Mouse (Mus musculus) forebrain, embryonic 15.5 days (tissue): ENCODE measurements at regions not wholly inside any gene's neighbourhood (a gene's known extent, or its start where the extent isn't known, plus 50 kb on each side); places are given as distances from the start of the nearest gene placed in this dataset.

ENCODE experiments used
- ATAC-seq: fragments of 200-750 bp; cut with Nextera tagmentation; replicated peaks from 2 replicates; pipeline ENCODE4 v1.8.0; 2017; ENCODE audit warnings: mild to moderate bottlenecking, moderate TSS enrichment, moderate library complexity
- H3K27ac ChIP-seq: fragments of 300-500 bp; sonication (generic); replicated peaks from 2 replicates; pipeline ENCODE4 v1.5.1; 2015; ENCODE audit warnings: mild to moderate bottlenecking, inconsistent platforms
- H3K27me3 ChIP-seq: fragments of 300-500 bp; sonication (generic); 2 replicates; pipeline ENCODE4 v1.6.1; 2015; ENCODE audit warnings: inconsistent platforms
- H3K36me3 ChIP-seq: fragments of 300-500 bp; sonication (generic); 2 replicates; pipeline ENCODE4 v1.6.1; 2015; ENCODE audit warnings: mild to moderate bottlenecking, inconsistent platforms
- H3K4me1 ChIP-seq: fragments of 300-500 bp; sonication (generic); 2 replicates; pipeline ENCODE4 v1.6.1; 2015; ENCODE audit warnings: inconsistent platforms
- H3K4me2 ChIP-seq: fragments of 300-500 bp; sonication (generic); replicated peaks from 2 replicates; pipeline ENCODE4 v1.6.1; 2015; ENCODE audit warnings: mild to moderate bottlenecking, inconsistent platforms
- H3K4me3 ChIP-seq: fragments of 300-500 bp; sonication (generic); 2 replicates; pipeline ENCODE4 v1.5.1; 2015; ENCODE audit warnings: mild to moderate bottlenecking, inconsistent platforms
- H3K9ac ChIP-seq: fragments of 300-500 bp; sonication (generic); replicated peaks from 2 replicates; pipeline ENCODE4 v1.6.1; 2015; ENCODE audit warnings: mild to moderate bottlenecking, inconsistent platforms
- H3K9me3 ChIP-seq: fragments of 300-500 bp; sonication (generic); 2 replicates; pipeline ENCODE4 v1.6.1; 2016; ENCODE audit warnings: inconsistent platforms
- WGBS: fragments of 180-500 bp; shearing (Covaris S2); methylation state at CpG from one replicate; pipeline ENCODE4 v1.1.7; 2015; ENCODE audit warnings: mixed read lengths; 5-methylcytosine and 5-hydroxymethylcytosine counted together

DNA sequence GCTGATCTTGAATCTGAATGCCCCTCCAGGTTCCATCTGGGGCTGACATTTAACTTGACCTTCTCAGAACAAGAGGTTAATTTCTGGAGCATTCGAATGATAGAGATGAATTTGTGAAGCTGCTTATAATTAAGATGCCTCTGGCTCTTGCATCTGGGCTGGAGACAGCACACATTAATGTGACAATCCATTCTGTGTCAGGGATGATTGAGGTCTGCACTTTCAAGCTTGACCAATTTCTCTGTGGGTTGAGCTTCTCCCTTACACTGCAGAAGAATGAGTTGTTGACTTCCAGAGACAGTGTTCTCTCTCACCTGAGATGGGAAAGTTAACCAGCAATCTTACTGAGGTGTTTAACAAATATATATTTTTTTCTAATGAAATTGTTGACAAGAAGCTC, 541.8 kb downstream of the Edem1 start:
- no peaks in the 10 kb centered on the region for H3K36me3 ChIP-seq
- H3K4me1 ChIP-seq = no peaks in the 10 kb centered on the region
- no peak overlapping the region for H3K4me3 ChIP-seq
- H3K9me3 ChIP-seq = no peaks in the 10 kb centered on the region
- ATAC-seq = no peak
- no peak overlapping the region for H3K27ac ChIP-seq
- no peaks in the 10 kb centered on the region for H3K27me3 ChIP-seq
- no peak overlapping the region for H3K4me2 ChIP-seq
- 50% methylated on average over 1 of the region's 1 CpGs for WGBS
- H3K9ac ChIP-seq = no peak overlapping the region

DNA sequence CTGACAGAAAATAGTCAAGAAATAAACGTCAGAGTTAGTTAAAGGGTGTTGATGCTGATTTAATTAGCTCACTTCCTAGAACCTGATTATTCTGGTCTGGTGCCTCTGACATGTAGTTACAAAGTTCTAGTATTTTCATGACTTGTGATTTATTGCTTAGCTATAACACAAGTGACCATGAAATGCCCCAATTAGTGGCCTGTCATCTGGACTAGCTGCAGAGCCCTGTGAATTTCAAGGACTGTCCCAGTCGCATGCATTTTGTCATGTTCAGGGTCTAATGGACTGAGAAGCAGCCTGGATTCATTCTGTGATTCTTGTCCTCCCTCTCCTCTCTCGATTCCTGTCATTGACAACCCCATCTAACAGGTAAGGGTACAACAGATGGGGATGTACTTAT, 543.5 kb downstream of the Edem1 start:
- Histone ChIP-seq H3K9ac (no peak overlapping the region), H3K27me3 (no peaks in the 10 kb centered on the region), H3K36me3 (no peaks in the 10 kb centered on the region), H3K9me3 (no peaks in the 10 kb centered on the region), H3K4me3 (no peak overlapping the region), H3K4me2 (no peak overlapping the region), H3K27ac (no peak overlapping the region), H3K4me1 (no peaks in the 10 kb centered on the region)
- no peak for ATAC-seq
- WGBS = 50% methylated on average over 3 of the region's 3 CpGs

DNA sequence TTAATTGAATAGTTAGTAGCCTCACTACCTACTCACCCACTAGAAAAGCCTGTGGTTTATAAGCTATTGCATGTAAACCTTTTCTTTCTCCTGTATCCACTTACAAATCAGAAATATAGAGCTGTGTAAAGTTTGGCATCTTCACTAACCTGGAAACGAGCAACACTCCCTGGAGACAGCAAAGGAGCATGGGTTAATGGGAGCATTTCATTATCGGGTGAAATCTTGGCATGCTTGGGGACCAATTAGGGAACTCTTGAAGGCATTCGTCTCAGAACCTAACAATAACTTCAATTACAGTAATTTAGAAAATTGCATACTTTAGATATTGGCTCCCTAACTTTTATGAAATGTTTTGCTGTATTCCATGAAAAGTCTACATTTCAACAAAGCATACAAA, 558.8 kb downstream of the Edem1 start:
- 13% methylated on average over 3 of the region's 3 CpGs for WGBS
- Histone ChIP-seq H3K9me3 (no peaks in the 10 kb centered on the region), H3K9ac (no peak overlapping the region), H3K27ac (no peak overlapping the region), H3K27me3 (no peaks in the 10 kb centered on the region), H3K4me2 (no peak overlapping the region), H3K4me3 (no peak overlapping the region), H3K4me1 (peaks cover 7% of the 10 kb centered on the region; the same call in 1 of the 2 replicates), H3K36me3 (no peaks in the 10 kb centered on the region)
- peak; percentile 72 for ATAC-seq

- Histone ChIP-seq H3K4me1 (peaks cover 7% of the 10 kb centered on the region; the same call in 1 of the 2 replicates), H3K4me2 (no peak overlapping the region), H3K36me3 (no peaks in the 10 kb centered on the region), H3K27me3 (no peaks in the 10 kb centered on the region), H3K9ac (no peak overlapping the region), H3K4me3 (no peak overlapping the region), H3K9me3 (no peaks in the 10 kb centered on the region), H3K27ac (no peak overlapping the region)
- ATAC-seq = 0 out of 2 replicates have a peak, but pooled peaks have one; percentile 38
- WGBS = 31% methylated on average over 1 of the region's 1 CpGs
These were observed 561.3 kb downstream of the Edem1 start for GRCm38 (mm10) chr6:109389781-109390180.

DNA sequence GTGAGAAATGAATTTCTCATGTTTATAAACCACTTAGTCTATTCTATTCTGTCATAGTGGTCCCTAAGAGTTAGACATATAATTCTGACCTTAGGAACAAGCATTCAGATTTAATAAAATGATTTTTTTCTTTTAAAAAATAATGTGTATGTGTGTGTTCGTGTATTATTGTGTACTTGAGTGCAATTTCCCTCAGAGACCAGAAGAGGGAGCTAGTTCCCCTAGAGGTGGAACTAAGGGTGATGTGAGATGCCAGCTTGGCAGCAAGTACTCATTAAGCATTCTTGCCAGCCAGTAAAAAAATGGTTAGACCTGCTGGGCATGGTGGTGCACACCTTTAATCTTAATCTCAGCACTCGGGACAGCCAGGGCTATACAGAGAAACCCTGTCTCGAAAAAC, 570.2 kb downstream of the Edem1 start:
- ATAC-seq = no peak
- Histone ChIP-seq H3K4me2 (no peak overlapping the region), H3K4me3 (no peak overlapping the region), H3K9me3 (no peaks in the 10 kb centered on the region), H3K4me1 (no peaks in the 10 kb centered on the region), H3K9ac (no peak overlapping the region), H3K27me3 (no peaks in the 10 kb centered on the region), H3K36me3 (no peaks in the 10 kb centered on the region), H3K27ac (no peak overlapping the region)
- 70% methylated on average over 3 of the region's 3 CpGs for WGBS

- WGBS = 92% methylated on average over 5 of the region's 5 CpGs
- Histone ChIP-seq H3K4me2 (no peak overlapping the region), H3K9me3 (no peaks in the 10 kb centered on the region), H3K27ac (no peak overlapping the region), H3K9ac (no peak overlapping the region), H3K4me3 (no peak overlapping the region), H3K36me3 (no peaks in the 10 kb centered on the region), H3K4me1 (no peaks in the 10 kb centered on the region), H3K27me3 (no peaks in the 10 kb centered on the region)
- no peak for ATAC-seq
These were observed 591.2 kb downstream of the Edem1 start for GRCm38 (mm10) chr6:109419505-109420239.

GRCm38 (mm10) chr6:109433596-109433995, 605.2 kb downstream of the Edem1 start:
- Histone ChIP-seq H3K9me3 (no peaks in the 10 kb centered on the region), H3K27me3 (no peaks in the 10 kb centered on the region), H3K4me1 (no peaks in the 10 kb centered on the region), H3K9ac (no peak overlapping the region), H3K36me3 (no peaks in the 10 kb centered on the region), H3K4me3 (no peak overlapping the region), H3K27ac (no peak overlapping the region), H3K4me2 (no peak overlapping the region)
- ATAC-seq = no peak
- WGBS = 88% methylated on average over 2 of the region's 2 CpGs
